Mouse (Mus musculus): ENCODE measurements around the gene Acly. TPM values are rescaled to one million over a fixed set of nuclear protein-coding genes. Genes with fewer than 3 reads are reported as not detected.
A peak's percentile ranks its signal among the peaks of the same experiment; 100 is the strongest.

Acly gene
- total RNA-seq, 4 experiments from 2014 or later = 121 to 136 (median 128) TPM

GRCm38 (mm10) chr11:100512384-100512783 is 15.4 kb downstream of the Acly start:
- DNase-seq (ENCODE audit: low spot score in 2 of 2) = peak in 1 of 2 experiments; percentile 21

- no peak for DNase-seq (ENCODE audit: low spot score in 2 of 2)
Measured at GRCm38 (mm10) chr11:100510556-100510955, 17.2 kb downstream of the Acly start.

GRCm38 (mm10) chr11:100505997-100506396 is 21.8 kb downstream of the Acly start:
- DNase-seq (ENCODE audit: low spot score in 2 of 2) = no peak

DNA sequence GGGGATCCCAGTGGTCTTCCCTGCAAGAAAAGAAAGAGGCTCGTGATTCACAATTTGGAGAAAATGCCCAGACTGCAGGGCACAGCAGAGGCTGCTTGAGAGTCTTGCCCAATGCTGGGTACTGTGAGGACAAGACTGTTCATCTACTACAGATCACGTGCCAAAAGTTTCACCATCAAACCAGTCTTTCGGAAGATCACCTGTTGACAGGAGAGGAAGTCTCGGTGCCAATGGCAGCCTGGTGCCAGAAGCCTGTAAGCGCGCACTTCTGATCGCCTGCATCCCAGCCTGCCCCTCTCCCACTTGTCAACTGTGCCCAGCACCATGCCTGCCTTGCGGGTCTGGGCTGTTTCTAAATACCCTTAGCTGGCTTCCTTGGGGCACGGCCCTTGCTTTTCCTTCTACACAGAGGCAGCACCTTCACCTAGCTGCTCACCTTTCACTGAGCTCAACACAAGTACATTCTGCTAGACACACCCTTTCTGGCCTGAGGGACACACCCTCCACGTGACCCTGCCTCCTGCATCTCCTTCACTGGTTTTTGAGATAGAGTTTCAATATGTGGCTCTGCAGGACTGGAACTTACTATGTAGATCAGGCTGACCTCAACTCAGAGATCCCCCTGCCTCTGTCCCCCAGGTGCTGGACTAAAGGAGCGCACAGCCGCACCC is 22.7 kb downstream of the Acly start:
- DNase-seq (ENCODE audit: low spot score in 2 of 2) = no peak

- no peak for DNase-seq (ENCODE audit: low spot score in 2 of 2)
Measured at GRCm38 (mm10) chr11:100501321-100501720, 26.5 kb downstream of the Acly start.

DNA sequence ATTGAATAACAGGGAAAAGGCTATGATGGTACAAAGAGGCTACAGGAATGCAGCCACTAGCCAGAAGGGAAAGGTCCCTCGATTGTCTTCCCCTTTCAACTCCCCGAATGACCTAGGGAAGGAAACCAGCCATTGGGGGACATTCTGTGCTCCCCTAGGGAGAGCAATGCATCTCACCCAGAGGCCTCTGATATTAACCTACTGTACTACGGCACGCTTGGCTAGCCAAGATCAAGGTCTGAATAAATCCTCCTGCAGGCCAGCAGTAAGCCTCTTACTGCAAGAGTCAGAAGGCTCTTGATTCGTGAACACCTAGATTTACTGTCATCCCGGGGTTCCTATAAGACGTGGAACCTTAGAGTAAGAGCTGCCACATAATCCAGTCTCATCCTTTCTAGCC is 27.1 kb downstream of the Acly start:
- no peak for DNase-seq (ENCODE audit: low spot score in 2 of 2)

GRCm38 (mm10) chr11:100500241-100500640 is 27.6 kb downstream of the Acly start:
- DNase-seq (ENCODE audit: low spot score in 2 of 2) = no peak

DNA sequence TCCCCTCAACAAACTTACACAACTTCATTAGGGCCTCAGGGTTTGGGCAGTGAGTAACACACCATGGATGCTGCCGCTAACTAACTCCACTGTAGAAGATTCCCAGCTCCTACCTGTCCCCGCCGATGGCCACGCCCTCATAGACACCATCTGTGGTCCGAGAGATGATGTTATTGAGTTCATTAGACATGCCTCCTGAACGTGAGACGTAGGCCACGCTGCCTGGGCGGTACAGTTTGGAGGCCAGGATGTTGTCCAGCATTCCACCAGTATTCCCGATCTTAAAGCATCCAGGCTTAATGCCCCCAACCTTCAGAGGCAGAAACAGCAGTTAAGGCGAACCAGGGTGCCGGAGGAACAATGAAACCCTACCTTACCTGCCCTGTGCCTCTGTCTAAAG is 34.0 kb downstream of the Acly start:
- DNase-seq (ENCODE audit: low spot score in 2 of 2) = no peak

- DNase-seq (ENCODE audit: low spot score in 2 of 2) = no peak
Measured at GRCm38 (mm10) chr11:100490951-100491350, 36.8 kb downstream of the Acly start.

DNA sequence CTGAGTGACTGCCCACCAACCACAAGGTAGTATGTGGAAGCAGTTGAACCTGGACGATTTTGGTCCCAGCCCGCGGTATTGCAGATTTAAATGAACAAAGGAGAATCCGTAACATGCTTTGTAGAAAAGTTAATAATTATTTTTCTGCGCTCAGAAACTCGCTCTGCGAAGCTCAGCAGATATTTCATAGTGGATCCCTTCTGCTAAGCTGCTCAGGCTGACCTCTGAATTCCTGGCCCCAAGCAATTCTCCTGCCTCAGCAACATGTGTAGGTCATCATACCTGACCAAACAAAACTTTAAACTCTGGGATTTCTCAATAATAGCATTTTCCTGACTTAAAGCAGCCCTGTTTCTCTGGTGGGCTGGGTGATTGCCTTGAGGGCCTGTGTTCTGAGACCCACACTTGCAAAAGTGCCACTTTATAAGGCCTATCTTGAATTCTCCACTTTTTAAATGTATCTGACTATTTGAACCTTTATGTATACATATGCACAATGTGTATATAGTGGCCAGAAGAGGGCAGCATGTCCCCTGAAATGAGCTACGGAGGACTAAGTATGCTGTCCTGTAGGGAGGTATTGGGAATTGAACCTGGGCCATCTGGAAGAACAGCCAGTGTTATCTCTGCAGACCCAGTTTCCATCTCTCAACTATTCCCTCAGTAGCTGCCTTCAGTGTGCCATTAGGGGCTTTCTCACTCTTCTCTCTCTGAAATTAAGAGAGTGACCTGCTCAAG is 41.8 kb downstream of the Acly start:
- DNase-seq (ENCODE audit: low spot score in 2 of 2) = no peak

DNA sequence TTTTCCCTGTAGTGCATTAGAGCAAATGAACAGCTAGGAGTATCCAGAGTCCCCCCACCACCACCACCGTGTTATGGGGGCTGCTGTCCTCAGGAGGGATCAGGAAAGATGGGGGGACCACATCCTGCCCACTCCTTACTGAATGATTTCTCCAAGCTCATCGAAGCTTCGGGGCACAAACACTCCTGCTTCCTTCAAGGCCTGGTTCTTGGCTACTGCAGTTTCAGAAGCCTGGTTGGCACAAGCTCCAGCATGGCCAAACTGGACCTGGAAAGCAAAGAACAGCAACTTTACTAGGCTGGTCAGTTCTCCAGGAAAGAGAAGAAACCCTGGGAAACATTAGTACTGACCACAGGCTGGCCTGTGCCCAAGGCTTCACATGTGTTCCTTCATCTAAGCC is 43.3 kb downstream of the Acly start:
- no peak for DNase-seq (ENCODE audit: low spot score in 2 of 2)

DNA sequence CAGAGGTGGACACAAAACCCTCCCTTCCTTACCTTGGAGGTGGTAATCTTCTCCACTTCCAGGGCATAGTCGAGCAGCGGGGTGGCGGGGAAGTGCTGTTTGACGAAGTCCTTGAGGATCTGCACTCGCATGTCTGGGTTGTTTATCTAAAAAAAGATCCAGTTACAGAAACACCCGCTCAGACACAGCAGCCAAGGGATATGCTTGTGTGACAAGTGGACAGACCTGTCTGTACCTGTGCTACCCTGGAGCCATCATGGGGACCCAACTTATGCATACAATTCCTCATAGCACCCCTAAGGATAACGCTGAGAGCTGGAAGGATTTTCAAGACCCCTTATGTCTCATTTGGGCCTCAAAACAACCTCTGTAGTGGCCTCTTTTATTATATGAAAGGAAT is 48.6 kb downstream of the Acly start:
- DNase-seq (ENCODE audit: low spot score in 2 of 2) = no peak

DNA sequence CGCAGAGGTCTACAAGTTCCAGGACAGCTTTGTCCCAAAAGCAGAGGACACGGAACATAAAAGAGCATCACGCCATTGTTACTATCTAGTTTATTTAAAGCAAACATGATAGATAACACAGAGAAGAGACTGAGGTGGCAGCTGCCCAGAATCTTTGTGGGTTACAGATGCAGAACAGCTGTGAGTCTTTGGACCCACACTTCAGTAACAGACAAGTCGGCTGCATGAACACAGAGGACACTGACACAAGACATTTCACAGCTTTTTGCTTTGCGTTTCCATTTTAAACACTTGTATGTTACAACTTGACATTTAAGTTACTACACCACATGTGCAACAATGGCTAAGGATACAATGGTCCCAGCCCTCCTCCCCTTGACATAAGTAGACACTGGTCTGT is 51.5 kb downstream of the Acly start:
- DNase-seq (ENCODE audit: low spot score in 2 of 2) = no peak

GRCm38 (mm10) chr11:100472935-100473295 is 54.9 kb downstream of the Acly start:
- DNase-seq (ENCODE audit: low spot score in 2 of 2) = no peak

DNA sequence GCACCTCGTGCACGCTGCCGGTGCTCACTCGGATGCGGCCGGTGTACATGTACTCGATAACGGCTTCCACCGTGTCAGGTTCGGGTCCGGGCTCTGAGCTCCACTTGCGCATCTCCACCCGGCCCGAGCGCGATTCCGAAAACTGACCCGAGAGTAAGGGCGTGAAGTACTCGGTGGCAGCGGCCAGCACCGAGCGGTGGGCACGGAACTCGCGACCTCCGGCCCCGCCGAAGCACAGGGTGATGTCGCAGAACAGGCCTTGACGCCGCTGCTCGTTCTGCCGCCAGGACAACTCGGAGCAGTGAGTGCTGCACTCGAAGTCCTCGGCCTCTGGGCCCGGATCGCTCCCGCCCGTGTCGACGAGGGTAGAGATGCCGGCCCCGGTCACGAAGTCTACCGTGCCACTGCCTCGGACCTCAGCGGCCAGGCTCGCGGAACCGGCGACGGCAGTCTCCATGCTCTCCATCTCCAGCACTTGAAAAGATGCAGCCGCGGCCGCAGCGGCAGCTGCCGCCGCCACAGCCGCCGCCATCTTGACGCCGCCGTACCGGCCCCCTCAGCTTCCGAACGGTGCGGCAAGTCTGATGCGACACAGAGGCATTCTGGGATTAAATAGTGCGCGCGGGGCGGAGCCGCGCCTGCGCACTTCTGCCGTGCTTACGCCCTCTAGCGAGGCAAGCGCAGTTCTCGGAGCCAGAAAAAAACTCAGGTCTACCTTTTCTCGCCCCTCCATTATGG is 55.4 kb downstream of the Acly start, which contains the start of gene Klhl11:
Klhl11 (minus strand) TSS at position 545 of the 738 bp plus-strand sequence.
- peak; percentile 83 to 91 for DNase-seq (ENCODE audit: low spot score in 2 of 2)

DNA sequence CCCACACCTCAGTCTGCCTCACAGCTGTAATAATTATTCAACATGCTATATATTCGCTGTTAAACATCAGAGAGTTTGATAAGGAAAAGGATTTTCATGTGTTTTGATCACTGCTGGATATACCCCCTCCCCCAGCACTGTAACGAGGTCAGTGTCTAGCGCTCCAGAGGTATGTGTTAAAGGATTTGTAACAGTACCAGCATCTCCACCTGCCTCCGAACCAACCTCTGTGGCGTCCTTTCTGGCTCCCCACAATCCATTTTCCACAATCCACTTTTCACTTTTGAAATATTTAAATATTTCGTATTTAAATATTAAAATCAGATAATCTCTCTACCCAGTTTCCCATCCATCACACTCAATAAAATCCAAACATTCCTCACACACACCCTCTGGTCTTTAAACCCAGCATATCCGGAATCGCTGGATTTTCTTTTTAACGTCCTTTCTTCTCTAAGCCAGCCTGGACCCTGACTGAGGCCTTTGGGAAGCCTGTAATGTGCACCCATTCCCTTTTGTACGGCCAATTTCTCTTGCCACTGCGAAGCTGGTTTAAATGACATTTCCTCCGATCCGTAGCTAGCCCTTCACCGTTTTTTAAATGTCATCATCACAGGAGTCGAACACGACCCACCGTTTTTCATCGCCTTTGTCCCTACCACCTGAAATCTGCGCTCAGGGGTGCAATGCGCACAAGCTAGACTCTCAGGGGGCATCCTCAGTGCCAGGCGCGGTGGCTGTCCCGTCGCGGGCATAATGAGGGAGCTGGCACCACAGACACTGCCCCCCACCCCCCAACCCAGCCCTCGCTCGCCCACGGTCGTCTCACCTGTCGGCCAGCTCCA is 56.2 kb downstream of the Acly start:
- DNase-seq (ENCODE audit: low spot score in 2 of 2) = no peak

- DNase-seq (ENCODE audit: low spot score in 2 of 2) = no peak
Measured at GRCm38 (mm10) chr11:100465833-100466232, 62.0 kb downstream of the Acly start.

- no peak for DNase-seq (ENCODE audit: low spot score in 2 of 2)
Measured at GRCm38 (mm10) chr11:100465229-100465792, 62.5 kb downstream of the Acly start.

- peak; percentile 59 to 73 for DNase-seq (ENCODE audit: low spot score in 2 of 2)
Measured at GRCm38 (mm10) chr11:100462699-100463098, 65.1 kb downstream of the Acly start.

- no peak for DNase-seq (ENCODE audit: low spot score in 2 of 2)
Measured at GRCm38 (mm10) chr11:100457711-100458110, 70.1 kb downstream of the Acly start.

DNA sequence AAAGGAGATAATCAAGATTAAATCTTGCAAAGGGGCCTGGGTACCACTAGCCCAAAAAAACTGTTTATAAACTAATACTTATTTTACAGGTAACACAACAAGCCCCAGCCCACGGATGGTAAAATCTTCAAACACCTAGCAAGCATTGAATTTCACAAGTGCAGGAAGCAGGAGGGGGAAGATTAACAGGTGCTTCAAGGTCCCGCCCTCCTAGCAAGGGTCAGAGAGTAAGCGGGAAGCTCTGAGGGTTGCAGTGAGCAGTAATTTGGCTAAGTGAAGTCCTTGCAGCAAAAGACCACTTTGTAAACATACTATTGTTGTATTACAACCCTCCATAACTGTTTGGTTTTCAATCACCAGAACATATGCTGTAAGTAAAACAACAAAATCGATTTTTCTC is 70.6 kb downstream of the Acly start:
- DNase-seq (ENCODE audit: low spot score in 2 of 2) = no peak

Data from layer of hippocampus, adult 8-10 months (tissue).